Mouse (Mus musculus) cerebellum, adult 2 months (tissue): Measurements from ENCODE around the gene Eef1g.

ENCODE experiments used
- CTCF ChIP-seq: fragments of 200-500 bp; IDR thresholded peaks from 2 replicates; pipeline ENCODE4 v1.5.1; 2011; ENCODE audit warnings: low read depth, mild to moderate bottlenecking, control low read depth, low read length, moderate library complexity, borderline replicate concordance; ENCODE audit not compliant: insufficient read depth
- POLR2A ChIP-seq: fragments of 200-500 bp; IDR thresholded peaks from 2 replicates; pipeline ENCODE4 v1.6.1; 2011; ENCODE audit warnings: low read length, control low read depth, borderline replicate concordance; ENCODE audit not compliant: insufficient read depth

- TF ChIP-seq POLR2A (no peak; the same call in 1 of the 2 replicates), CTCF (no peak)
Measured at GRCm38 (mm10) chr19:8967373-8967743, 517 bp downstream of the Eef1g start.
